Mouse (Mus musculus) spleen, adult 2 months (tissue): ENCODE measurements around the gene Ninl. TPM values are rescaled to one million over a fixed set of nuclear protein-coding genes. Genes with fewer than 3 reads are reported as not detected.

ENCODE experiments used
- DNase-seq, 2 experiments: peaks; one replicate each; pipeline versions ENCODE4 v3.0.0 to v3.0.0-alpha.2; 2012 to 2021; ENCODE audit warnings: low spot score in 2 of 2, low read depth in 1 of 2
- H3K27ac ChIP-seq: fragments of 200-500 bp; 2 replicates; pipeline ENCODE4 v1.5.1; 2012; ENCODE audit warnings: low read length, inconsistent platforms; ENCODE audit not compliant: insufficient read depth
- H3K27me3 ChIP-seq: fragments of 200-500 bp; 2 replicates; pipeline ENCODE4 v1.6.1; 2012; ENCODE audit warnings: mild to moderate bottlenecking, moderate library complexity, low read length, inconsistent platforms; ENCODE audit not compliant: control insufficient read depth, insufficient read depth
- H3K36me3 ChIP-seq: fragments of 200-500 bp; 2 replicates; pipeline ENCODE4 v1.6.1; 2012; ENCODE audit warnings: mild to moderate bottlenecking, low read length, inconsistent platforms; ENCODE audit not compliant: control insufficient read depth, insufficient read depth
- H3K4me1 ChIP-seq: fragments of 200-500 bp; 2 replicates; pipeline ENCODE4 v1.6.1; 2011; ENCODE audit warnings: inconsistent platforms; ENCODE audit not compliant: control insufficient read depth, insufficient read depth, insufficient read length
- H3K4me3 ChIP-seq: fragments of 200-500 bp; 2 replicates; pipeline ENCODE4 v1.5.1; 2011; ENCODE audit warnings: mild to moderate bottlenecking, inconsistent platforms; ENCODE audit not compliant: insufficient read depth, insufficient read length; ENCODE audit errors: extremely low read depth
- CTCF ChIP-seq: fragments of 200-500 bp; IDR thresholded peaks from 2 replicates; pipeline ENCODE4 v1.5.1; 2011; ENCODE audit warnings: mild to moderate bottlenecking, inconsistent platforms; ENCODE audit not compliant: insufficient read depth, insufficient read length, insufficient replicate concordance; ENCODE audit errors: extremely low read depth
- POLR2A ChIP-seq: fragments of 200-500 bp; IDR thresholded peaks from 2 replicates; pipeline ENCODE4 v1.6.1; 2011; ENCODE audit warnings: low read depth, low read length, inconsistent platforms
- WGBS: fragments of 180-500 bp; shearing (Covaris S2); methylation state at CpG from one replicate; pipeline ENCODE4 v1.1.7; 2018; 5-methylcytosine and 5-hydroxymethylcytosine counted together
- polyA plus RNA-seq: library from polyadenylated mRNA; depleted of rRNA; stranded (reverse); fragments of >200 nt; gene quantifications from 2 replicates; pipeline ENCODE4 v1.2.3, GENCODE M21; 2012

Ninl gene
- polyA plus RNA-seq, 1 experiment, result 2.1 TPM

DNA sequence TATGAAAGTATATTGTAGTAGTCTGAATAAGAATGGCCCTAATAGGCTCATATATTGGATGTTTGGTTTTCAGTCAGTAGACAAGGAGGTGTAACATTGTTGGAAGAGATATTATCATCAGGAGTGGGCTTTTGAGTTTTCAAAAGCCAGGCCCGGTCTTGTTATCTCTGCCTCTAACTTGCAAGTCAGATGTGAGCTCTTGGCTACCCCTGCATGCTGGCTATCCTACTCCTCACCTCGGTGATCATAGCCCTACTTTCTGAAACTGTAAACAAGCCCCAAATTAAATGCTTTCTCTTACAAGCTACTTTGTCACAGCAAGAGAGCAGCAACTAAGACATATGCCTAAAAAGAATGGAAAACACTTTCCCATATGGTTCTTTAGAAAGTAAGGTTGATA is 2.5 kb downstream of the Ninl start:
- Histone ChIP-seq H3K27me3 (no peaks in the 10 kb centered on the region), H3K4me3 (no peak overlapping the region; the same call in 1 of the 2 replicates), H3K27ac (no peak overlapping the region), H3K36me3 (no peaks in the 10 kb centered on the region), H3K4me1 (no peaks in the 10 kb centered on the region)
- 77% methylated on average over 2 of the region's 2 CpGs for WGBS
- no peak for DNase-seq
- no peak for TF ChIP-seq POLR2A
- no peak for TF ChIP-seq CTCF

DNA sequence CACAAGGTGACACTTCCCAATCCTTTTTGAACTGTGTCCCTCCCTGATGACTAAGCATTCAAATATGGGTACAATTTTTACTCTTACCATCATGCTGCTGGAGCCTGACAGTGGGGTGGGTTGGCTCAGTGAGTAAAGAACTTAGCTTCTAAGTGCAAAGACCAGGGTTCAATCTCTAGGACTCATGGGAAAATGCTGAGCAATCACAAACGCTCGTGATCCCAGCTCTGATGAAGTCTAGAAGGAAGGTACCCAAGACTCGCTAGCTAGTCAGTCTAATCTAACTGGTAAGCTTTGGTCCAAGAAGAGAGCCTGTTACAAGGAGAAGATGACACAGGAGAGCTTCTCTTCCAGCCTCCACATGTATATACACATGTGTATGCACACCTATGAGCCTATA is 4.7 kb downstream of the Ninl start:
- WGBS, result 97% methylated on average over 3 of the region's 3 CpGs
- H3K4me3 ChIP-seq, result no peak overlapping the region
- H3K4me1 ChIP-seq, result no peaks in the 10 kb centered on the region
- TF ChIP-seq CTCF, result no peak
- TF ChIP-seq POLR2A, result no peak
- peaks cover under 1% of the 10 kb centered on the region; the same call in 1 of the 2 replicates for H3K36me3 ChIP-seq
- DNase-seq, result no peak
- no peaks in the 10 kb centered on the region for H3K27me3 ChIP-seq
- H3K27ac ChIP-seq, result no peak overlapping the region

DNA sequence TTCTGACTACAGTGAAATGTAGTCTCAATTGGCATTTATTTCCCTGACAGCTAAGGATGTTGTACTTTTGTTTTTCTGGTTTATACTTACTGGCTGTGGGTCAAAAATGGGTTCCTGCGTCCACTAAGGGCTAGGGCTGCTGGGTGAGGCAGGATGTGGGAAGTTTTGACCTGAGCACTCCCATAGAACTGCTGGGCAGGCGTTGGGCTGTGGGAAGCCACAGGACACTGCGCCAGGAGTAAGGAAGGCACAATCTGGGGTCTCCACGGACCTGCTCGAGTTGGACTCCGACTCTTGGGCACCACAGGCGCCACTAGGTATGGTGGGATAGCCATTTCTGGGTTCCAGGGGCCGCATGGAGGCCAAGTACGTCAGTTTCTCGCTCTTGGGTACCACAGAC is 18.0 kb downstream of the Ninl start:
- DNase-seq, result no peak
- no peaks in the 10 kb centered on the region for H3K36me3 ChIP-seq
- no peak for TF ChIP-seq POLR2A
- TF ChIP-seq CTCF, result no peak
- no peaks in the 10 kb centered on the region for H3K4me1 ChIP-seq
- WGBS, result 90% methylated on average over 10 of the region's 10 CpGs
- no peak overlapping the region for H3K27ac ChIP-seq
- H3K4me3 ChIP-seq, result no peak overlapping the region
- no peaks in the 10 kb centered on the region for H3K27me3 ChIP-seq

DNA sequence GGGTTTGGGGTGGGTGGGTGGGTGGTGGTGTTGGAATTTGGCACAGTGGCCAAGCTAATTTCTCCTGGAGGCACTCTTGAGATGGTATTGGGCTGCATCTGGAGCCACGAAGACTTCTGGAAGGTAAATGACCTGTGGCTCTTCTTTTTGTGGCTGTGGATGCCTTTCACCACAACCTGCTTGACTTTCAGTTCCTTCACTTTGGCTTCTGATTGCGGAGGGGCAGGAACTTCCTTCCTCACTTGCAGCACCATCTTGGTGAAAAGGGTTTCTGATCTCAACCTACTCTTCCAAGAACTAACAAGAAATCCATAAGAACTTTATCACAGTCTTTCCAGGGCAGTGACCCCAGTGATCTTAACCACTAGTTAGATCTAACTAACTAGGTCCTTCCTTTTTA is 23.9 kb downstream of the Ninl start:
- TF ChIP-seq POLR2A (no peak), CTCF (no peak)
- Histone ChIP-seq H3K27me3 (no peaks in the 10 kb centered on the region), H3K4me3 (no peak overlapping the region), H3K27ac (no peak overlapping the region), H3K4me1 (no peaks in the 10 kb centered on the region), H3K36me3 (no peaks in the 10 kb centered on the region)
- no peak for DNase-seq
- 24% methylated on average over 2 of the region's 2 CpGs for WGBS

DNA sequence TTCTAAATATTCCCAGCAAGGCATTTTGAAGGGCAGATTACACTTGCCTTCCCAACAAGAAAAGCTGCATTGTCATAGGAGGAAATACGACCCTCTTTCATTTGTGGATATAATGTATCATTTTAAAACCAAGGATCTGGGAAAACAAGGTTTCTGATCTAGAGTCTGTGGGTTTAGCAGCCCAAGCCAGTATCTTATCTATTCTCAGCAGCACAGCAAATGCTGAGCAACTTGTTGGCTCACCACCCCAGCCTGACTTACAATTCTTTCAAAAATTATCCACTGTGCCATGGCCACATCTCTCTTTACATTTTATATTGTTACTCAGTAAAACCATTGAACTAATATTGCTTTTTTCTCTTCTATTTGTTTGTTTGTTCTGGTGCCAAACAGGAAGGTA is 27.9 kb downstream of the Ninl start:
- Histone ChIP-seq H3K36me3 (no peaks in the 10 kb centered on the region), H3K4me1 (peaks cover 7% of the 10 kb centered on the region; the same call in 1 of the 2 replicates), H3K27me3 (peaks cover 10% of the 10 kb centered on the region), H3K4me3 (no peak overlapping the region), H3K27ac (no peak overlapping the region)
- WGBS, result 65% methylated on average over 1 of the region's 1 CpGs
- no peak for DNase-seq
- TF ChIP-seq POLR2A, result no peak
- no peak for TF ChIP-seq CTCF

DNA sequence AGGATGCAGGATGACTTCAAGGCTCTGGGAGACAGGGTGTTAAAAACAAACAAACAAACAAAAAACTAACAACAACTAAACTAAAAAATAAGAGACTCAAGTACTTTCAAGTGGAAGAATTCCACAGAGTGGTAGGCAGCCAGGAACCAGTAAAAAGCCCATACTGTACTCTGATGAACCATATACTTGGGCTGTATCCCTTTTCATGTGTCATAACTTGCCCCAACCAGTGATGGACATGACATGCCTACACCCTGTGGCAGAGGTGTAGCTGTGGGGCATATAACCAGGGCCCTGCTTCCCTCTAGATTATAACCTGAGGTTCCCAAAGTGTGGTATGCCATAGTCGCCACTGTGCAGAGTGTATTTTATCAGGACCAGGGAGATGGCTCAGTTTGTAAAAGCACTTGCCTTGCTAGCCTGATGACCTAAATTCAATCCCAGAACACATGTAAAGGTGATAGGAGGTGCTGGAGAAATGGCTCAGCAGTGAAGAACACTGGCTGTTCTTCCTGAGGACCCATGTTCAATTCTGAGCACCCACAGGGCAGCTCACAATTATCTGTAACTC is 29.6 kb downstream of the Ninl start:
- Histone ChIP-seq H3K36me3 (no peaks in the 10 kb centered on the region), H3K27ac (no peak overlapping the region), H3K27me3 (peaks cover 10% of the 10 kb centered on the region), H3K4me3 (no peak overlapping the region), H3K4me1 (peaks cover 7% of the 10 kb centered on the region; the same call in 1 of the 2 replicates)
- 82% methylated on average over 1 of the region's 1 CpGs for WGBS
- TF ChIP-seq POLR2A (no peak), CTCF (no peak)
- no peak for DNase-seq

DNA sequence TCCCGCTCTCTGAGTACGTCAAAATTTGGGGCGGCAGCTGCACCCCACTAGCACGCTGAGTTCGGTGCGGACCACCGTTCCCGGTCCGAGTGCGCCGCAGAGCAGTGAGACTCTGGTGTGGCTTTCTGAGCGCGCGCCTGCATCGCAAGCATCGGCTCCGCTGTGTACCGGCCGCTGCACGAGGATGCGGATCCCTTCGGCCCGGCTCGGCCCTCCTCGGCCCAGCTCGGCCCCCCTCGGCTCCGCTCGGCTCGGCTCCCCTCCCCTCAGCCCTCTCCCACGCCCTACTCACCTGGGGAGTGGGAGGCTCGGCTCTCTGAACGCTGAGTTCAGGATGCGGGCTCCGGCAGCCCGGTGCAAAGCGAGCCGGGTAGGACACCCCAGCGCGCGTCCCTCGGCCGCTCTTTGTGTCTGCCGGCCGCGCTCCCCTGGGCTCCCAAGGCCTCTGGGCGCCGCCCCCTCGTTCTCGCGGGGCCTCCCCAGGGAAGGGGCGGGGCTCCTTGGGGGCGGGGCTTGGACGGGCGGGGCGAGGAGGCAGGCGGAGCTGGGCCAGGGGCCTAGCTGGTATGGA is 30.2 kb downstream of the Ninl start:
- TF ChIP-seq POLR2A (no peak), CTCF (no peak)
- peaks cover 7% of the 10 kb centered on the region; the same call in 1 of the 2 replicates for H3K4me1 ChIP-seq
- peak overlapping the region; percentile 38; the same call in 1 of the 2 replicates for H3K27ac ChIP-seq

More for the DNA sequence above, 30.2 kb downstream of the Ninl start:
- under 1% methylated on average over 57 of the region's 57 CpGs for WGBS
- DNase-seq, result peak; percentile 3 to 14
- Histone ChIP-seq H3K36me3 (no peaks in the 10 kb centered on the region), H3K4me3 (peak overlapping the region; percentile 66), H3K27me3 (peaks cover 10% of the 10 kb centered on the region)
